Mouse (Mus musculus) stomach, embryonic 14.5 days (tissue): ENCODE results near the gene Rnf169. TPM values are rescaled to one million over a fixed set of nuclear protein-coding genes. Genes with fewer than 3 reads are reported as not detected.
A peak's percentile ranks its signal among the peaks of the same experiment; 100 is the strongest.

Experiments used
- ATAC-seq: fragments of 200-750 bp; cut with Nextera tagmentation; 2 replicates; pipeline ENCODE4 v1.8.0; 2017; ENCODE audit warnings: low read depth, moderate TSS enrichment; ENCODE audit not compliant: insufficient number of reproducible peaks, insufficient read depth, low FRiP score
- H3K27ac ChIP-seq: fragments of 300-500 bp; sonication (generic); 2 replicates; pipeline ENCODE4 v1.5.1; 2014; ENCODE audit warnings: mild to moderate bottlenecking, low read length, moderate library complexity, mixed read lengths
- H3K27me3 ChIP-seq: fragments of 300-500 bp; sonication (generic); 2 replicates; pipeline ENCODE4 v1.6.1; 2014; ENCODE audit warnings: low read length, control low read depth, mixed read lengths; ENCODE audit not compliant: control insufficient read depth, insufficient read depth
- H3K36me3 ChIP-seq: fragments of 300-500 bp; sonication (generic); 2 replicates; pipeline ENCODE4 v1.6.1; 2014; ENCODE audit warnings: mild to moderate bottlenecking, control low read depth, low read length, moderate library complexity, mixed read lengths; ENCODE audit not compliant: control insufficient read depth, insufficient read depth
- H3K4me1 ChIP-seq: fragments of 300-500 bp; sonication (generic); 2 replicates; pipeline ENCODE4 v1.6.1; 2014; ENCODE audit warnings: low read length, control low read depth, mixed read lengths; ENCODE audit not compliant: control insufficient read depth, insufficient read depth
- H3K4me2 ChIP-seq: fragments of 300-500 bp; sonication (generic); replicated peaks from 2 replicates; pipeline ENCODE4 v1.6.1; 2014; ENCODE audit warnings: low read depth, low read length, control low read depth
- H3K4me3 ChIP-seq: fragments of 300-500 bp; sonication (generic); 2 replicates; pipeline ENCODE4 v1.5.1; 2014; ENCODE audit warnings: low read depth, low read length, control low read depth
- H3K9ac ChIP-seq: fragments of 300-500 bp; sonication (generic); replicated peaks from 2 replicates; pipeline ENCODE4 v1.6.1; 2014; ENCODE audit warnings: low read depth, mild to moderate bottlenecking, control low read depth, low read length, moderate library complexity, mixed read lengths
- H3K9me3 ChIP-seq: fragments of 300-500 bp; sonication (generic); 2 replicates; pipeline ENCODE4 v1.6.1; 2016; ENCODE audit warnings: low read depth, low read length, control low read depth; ENCODE audit not compliant: control insufficient read depth
- WGBS: fragments of 180-500 bp; shearing (Covaris S2); extraction: QIAGEN DNeasy Blood & Tissue Kit; methylation state at CpG from one replicate; pipeline ENCODE4 v1.1.7; 2014; 5-methylcytosine and 5-hydroxymethylcytosine counted together
- polyA plus RNA-seq: library from polyadenylated mRNA; unstranded; fragments of >200 nt; fragmentation: Nextera tagmentation; extraction: Ambion mirVana; gene quantifications from 2 replicates; pipeline ENCODE4 v1.2.1, GENCODE M21; 2014

Rnf169 gene
- polyA plus RNA-seq, 1 experiment from 2014 or later: 9.9 TPM

DNA sequence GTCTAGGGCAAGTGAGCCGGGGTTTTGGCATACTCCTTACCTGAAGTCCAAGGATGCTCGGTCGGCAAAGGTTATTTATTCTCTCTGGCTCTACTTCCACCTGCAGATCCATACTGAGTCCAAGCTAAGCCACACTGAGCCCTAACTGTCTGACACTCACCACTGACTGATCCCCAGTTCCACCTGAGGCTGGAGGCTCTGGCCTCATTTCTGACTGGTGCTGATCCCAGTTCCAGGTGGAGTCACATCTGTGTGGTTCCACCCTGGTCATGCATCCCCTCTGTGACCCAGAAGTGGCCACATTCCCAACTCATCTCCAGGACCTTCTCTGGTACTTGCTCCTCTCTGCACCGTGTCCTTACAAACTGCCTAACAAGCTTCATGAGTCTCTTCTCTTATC lies 28.5 kb upstream of the Rnf169 start:
- no peak overlapping the region for H3K4me2 ChIP-seq
- peaks cover 7% of the 10 kb centered on the region; the same call in 1 of the 2 replicates for H3K4me1 ChIP-seq
- no peak overlapping the region for H3K27ac ChIP-seq
- H3K27me3 ChIP-seq: peaks cover 39% of the 10 kb centered on the region
- H3K36me3 ChIP-seq: no peaks in the 10 kb centered on the region
- ATAC-seq: no peak
- H3K9ac ChIP-seq: no peak overlapping the region
- H3K9me3 ChIP-seq: no peaks in the 10 kb centered on the region
- WGBS: 95% methylated on average over 4 of the region's 4 CpGs
- no peak overlapping the region for H3K4me3 ChIP-seq

GRCm38 (mm10) chr7:100006411-100006810 lies 26.2 kb upstream of the Rnf169 start:
- Histone ChIP-seq H3K4me3 (peak overlapping the region; percentile 40; the same call in 1 of the 2 replicates), H3K4me1 (peaks cover 7% of the 10 kb centered on the region; the same call in 1 of the 2 replicates), H3K9me3 (no peaks in the 10 kb centered on the region), H3K27me3 (peaks cover 39% of the 10 kb centered on the region), H3K36me3 (no peaks in the 10 kb centered on the region), H3K9ac (no peak overlapping the region), H3K4me2 (peak overlapping the region; percentile 87), H3K27ac (no peak overlapping the region)
- WGBS: 5% methylated on average over 11 of the region's 11 CpGs
- ATAC-seq: no peak

- Histone ChIP-seq H3K4me3 (peak within 1 kb of the TSS; percentile 40), H3K9me3 (no peaks in the 10 kb centered on the region), H3K9ac (peak within 1 kb of the TSS; percentile 21; the same call in 1 of the 2 replicates), H3K4me1 (peaks cover 7% of the 10 kb centered on the region; the same call in 1 of the 2 replicates), H3K27me3 (peaks cover 39% of the 10 kb centered on the region), H3K4me2 (peak within 1 kb of the TSS; percentile 87), H3K27ac (no peak within 1 kb of the TSS), H3K36me3 (no peaks in the 10 kb centered on the region)
- WGBS: under 1% methylated on average over 44 of the region's 44 CpGs
- ATAC-seq: peak; percentile 42; the same call in 1 of the 2 replicates
Observed at GRCm38 (mm10) chr7:100005790-100006189, 25.5 kb upstream of the Rnf169 start, which contains the start of gene Chrdl2. TSS of gene Chrdl2 (plus strand) at chr7:100006172.

GRCm38 (mm10) chr7:100003781-100004180 lies 23.5 kb upstream of the Rnf169 start:
- no peaks in the 10 kb centered on the region for H3K36me3 ChIP-seq
- no peaks in the 10 kb centered on the region for H3K9me3 ChIP-seq
- no peak overlapping the region for H3K4me2 ChIP-seq
- peaks cover 33% of the 10 kb centered on the region for H3K27me3 ChIP-seq
- H3K9ac ChIP-seq: no peak overlapping the region
- WGBS: 51% methylated on average over 9 of the region's 9 CpGs
- peaks cover 7% of the 10 kb centered on the region; the same call in 1 of the 2 replicates for H3K4me1 ChIP-seq
- no peak overlapping the region for H3K4me3 ChIP-seq
- H3K27ac ChIP-seq: no peak overlapping the region
- ATAC-seq: no peak

- Histone ChIP-seq H3K9ac (no peak overlapping the region), H3K36me3 (no peaks in the 10 kb centered on the region), H3K27me3 (no peaks in the 10 kb centered on the region), H3K4me3 (no peak overlapping the region), H3K4me1 (no peaks in the 10 kb centered on the region), H3K4me2 (no peak overlapping the region), H3K9me3 (no peaks in the 10 kb centered on the region), H3K27ac (no peak overlapping the region)
- ATAC-seq: no peak
- 75% methylated on average over 3 of the region's 3 CpGs for WGBS
Observed at GRCm38 (mm10) chr7:99998668-99999067, 18.4 kb upstream of the Rnf169 start.

GRCm38 (mm10) chr7:99995186-99995585 lies 14.9 kb upstream of the Rnf169 start:
- WGBS: 70% methylated on average over 7 of the region's 7 CpGs
- no peaks in the 10 kb centered on the region for H3K27me3 ChIP-seq
- H3K4me3 ChIP-seq: no peak overlapping the region
- no peaks in the 10 kb centered on the region for H3K9me3 ChIP-seq
- no peaks in the 10 kb centered on the region for H3K36me3 ChIP-seq
- H3K27ac ChIP-seq: no peak overlapping the region
- ATAC-seq: no peak
- H3K4me1 ChIP-seq: no peaks in the 10 kb centered on the region
- no peak overlapping the region for H3K4me2 ChIP-seq
- H3K9ac ChIP-seq: no peak overlapping the region

DNA sequence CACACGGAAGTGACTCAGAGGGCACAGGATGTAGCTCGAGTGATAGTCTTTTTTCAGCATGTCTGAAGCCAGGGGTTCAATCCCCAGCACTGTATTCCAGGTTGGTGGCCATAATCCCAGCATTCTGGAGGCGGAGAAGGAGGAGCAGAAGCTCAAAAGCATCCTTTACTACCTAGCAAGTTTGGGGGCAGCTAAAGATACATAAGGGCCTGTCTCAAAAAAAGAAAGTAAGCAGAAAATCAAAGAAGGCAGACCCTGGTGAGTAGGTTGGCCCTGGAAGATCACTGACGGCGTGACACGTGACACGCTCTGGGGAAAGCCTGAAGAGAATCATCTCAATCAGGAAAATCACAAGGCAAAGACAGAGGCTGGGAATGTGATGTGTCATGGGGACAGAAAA lies 12.9 kb upstream of the Rnf169 start:
- 83% methylated on average over 7 of the region's 7 CpGs for WGBS
- ATAC-seq: no peak
- H3K4me1 ChIP-seq: no peaks in the 10 kb centered on the region

DNA sequence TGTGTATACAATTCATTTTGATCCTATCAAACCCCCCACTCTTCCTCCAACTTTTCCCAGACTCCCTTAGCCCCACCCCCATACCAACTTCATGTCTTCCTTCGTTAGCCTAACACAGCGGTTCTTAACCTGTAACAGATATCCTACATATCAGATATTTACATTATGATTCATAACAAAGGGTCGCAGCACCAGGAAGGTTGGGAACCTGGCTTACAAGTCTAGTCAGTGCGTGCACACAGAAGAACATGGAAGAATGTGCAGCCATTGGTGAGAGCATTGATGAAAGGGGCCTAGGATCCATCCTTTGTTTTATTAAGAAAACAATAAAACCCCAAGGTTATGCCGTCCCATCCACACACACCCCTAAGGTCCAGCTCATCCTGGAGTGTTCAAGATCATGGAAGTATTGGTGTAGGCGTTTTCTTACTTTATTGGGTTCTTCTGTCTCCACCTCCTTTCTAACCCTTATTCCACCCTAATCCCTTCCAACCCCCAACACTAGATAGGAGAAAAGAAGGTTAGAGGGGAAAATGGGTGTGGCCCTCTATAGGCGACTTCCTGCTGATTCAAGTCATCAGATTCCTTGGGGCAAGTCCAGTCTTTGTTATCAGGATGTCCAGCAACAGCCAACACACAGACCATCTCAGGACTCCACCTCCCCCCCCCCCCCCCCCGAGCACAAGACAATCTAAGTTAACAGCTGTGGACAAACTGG lies 10.9 kb upstream of the Rnf169 start:
- Histone ChIP-seq H3K27me3 (no peaks in the 10 kb centered on the region), H3K9me3 (no peaks in the 10 kb centered on the region), H3K4me2 (no peak overlapping the region), H3K27ac (no peak overlapping the region), H3K36me3 (no peaks in the 10 kb centered on the region), H3K4me1 (no peaks in the 10 kb centered on the region), H3K9ac (no peak overlapping the region), H3K4me3 (no peak overlapping the region)
- 70% methylated on average over 8 of the region's 8 CpGs for WGBS
- ATAC-seq: peak; percentile 53; the same call in 1 of the 2 replicates

More for the DNA sequence above, 12.9 kb upstream of the Rnf169 start:
- H3K27ac ChIP-seq: no peak overlapping the region
- no peak overlapping the region for H3K4me2 ChIP-seq
- H3K27me3 ChIP-seq: no peaks in the 10 kb centered on the region
- H3K36me3 ChIP-seq: no peaks in the 10 kb centered on the region
- H3K4me3 ChIP-seq: no peak overlapping the region
- H3K9ac ChIP-seq: no peak overlapping the region
- no peaks in the 10 kb centered on the region for H3K9me3 ChIP-seq
